Mouse (Mus musculus) stomach, embryonic 14.5 days (tissue): ENCODE data around the gene Actb. TPM values are rescaled to one million over a fixed set of nuclear protein-coding genes. Genes with fewer than 3 reads are reported as not detected.

Source experiments
- ATAC-seq: fragments of 200-750 bp; cut with Nextera tagmentation; 2 replicates; pipeline ENCODE4 v1.8.0; 2017; ENCODE audit warnings: low read depth, moderate TSS enrichment; ENCODE audit not compliant: insufficient number of reproducible peaks, insufficient read depth, low FRiP score
- H3K27ac ChIP-seq: fragments of 300-500 bp; sonication (generic); 2 replicates; pipeline ENCODE4 v1.5.1; 2014; ENCODE audit warnings: mild to moderate bottlenecking, low read length, moderate library complexity, mixed read lengths
- H3K27me3 ChIP-seq: fragments of 300-500 bp; sonication (generic); 2 replicates; pipeline ENCODE4 v1.6.1; 2014; ENCODE audit warnings: low read length, control low read depth, mixed read lengths; ENCODE audit not compliant: control insufficient read depth, insufficient read depth
- H3K36me3 ChIP-seq: fragments of 300-500 bp; sonication (generic); 2 replicates; pipeline ENCODE4 v1.6.1; 2014; ENCODE audit warnings: mild to moderate bottlenecking, control low read depth, low read length, moderate library complexity, mixed read lengths; ENCODE audit not compliant: control insufficient read depth, insufficient read depth
- H3K4me1 ChIP-seq: fragments of 300-500 bp; sonication (generic); 2 replicates; pipeline ENCODE4 v1.6.1; 2014; ENCODE audit warnings: low read length, control low read depth, mixed read lengths; ENCODE audit not compliant: control insufficient read depth, insufficient read depth
- H3K4me2 ChIP-seq: fragments of 300-500 bp; sonication (generic); replicated peaks from 2 replicates; pipeline ENCODE4 v1.6.1; 2014; ENCODE audit warnings: low read depth, low read length, control low read depth
- H3K4me3 ChIP-seq: fragments of 300-500 bp; sonication (generic); 2 replicates; pipeline ENCODE4 v1.5.1; 2014; ENCODE audit warnings: low read depth, low read length, control low read depth
- H3K9ac ChIP-seq: fragments of 300-500 bp; sonication (generic); replicated peaks from 2 replicates; pipeline ENCODE4 v1.6.1; 2014; ENCODE audit warnings: low read depth, mild to moderate bottlenecking, control low read depth, low read length, moderate library complexity, mixed read lengths
- H3K9me3 ChIP-seq: fragments of 300-500 bp; sonication (generic); 2 replicates; pipeline ENCODE4 v1.6.1; 2016; ENCODE audit warnings: low read depth, low read length, control low read depth; ENCODE audit not compliant: control insufficient read depth
- WGBS: fragments of 180-500 bp; shearing (Covaris S2); extraction: QIAGEN DNeasy Blood & Tissue Kit; methylation state at CpG from one replicate; pipeline ENCODE4 v1.1.7; 2014; 5-methylcytosine and 5-hydroxymethylcytosine counted together
- polyA plus RNA-seq: library from polyadenylated mRNA; unstranded; fragments of >200 nt; fragmentation: Nextera tagmentation; extraction: Ambion mirVana; gene quantifications from 2 replicates; pipeline ENCODE4 v1.2.1, GENCODE M21; 2014

Actb gene
- polyA plus RNA-seq, 1 experiment from 2014 or later, result 17,567 TPM

- Histone ChIP-seq H3K27ac (no peak overlapping the region), H3K36me3 (no peaks in the 10 kb centered on the region), H3K4me3 (no peak overlapping the region), H3K4me2 (no peak overlapping the region), H3K4me1 (peaks cover 8% of the 10 kb centered on the region; the same call in 1 of the 2 replicates), H3K9ac (no peak overlapping the region), H3K27me3 (no peaks in the 10 kb centered on the region), H3K9me3 (no peaks in the 10 kb centered on the region)
- ATAC-seq, result no peak
- 88% methylated on average over 8 of the region's 8 CpGs for WGBS
Observed at GRCm38 (mm10) chr5:142917402-142917801, 10.8 kb upstream of the Actb start.

GRCm38 (mm10) chr5:142916593-142916992, 10.0 kb upstream of the Actb start:
- Histone ChIP-seq H3K9ac (no peak overlapping the region), H3K27me3 (no peaks in the 10 kb centered on the region), H3K4me1 (peaks cover 8% of the 10 kb centered on the region; the same call in 1 of the 2 replicates), H3K27ac (no peak overlapping the region), H3K4me2 (no peak overlapping the region), H3K4me3 (no peak overlapping the region), H3K36me3 (no peaks in the 10 kb centered on the region), H3K9me3 (no peaks in the 10 kb centered on the region)
- ATAC-seq, result no peak
- 80% methylated on average over 7 of the region's 7 CpGs for WGBS

GRCm38 (mm10) chr5:142915231-142915630, 8.7 kb upstream of the Actb start:
- no peak for ATAC-seq
- Histone ChIP-seq H3K36me3 (no peaks in the 10 kb centered on the region), H3K4me2 (no peak overlapping the region), H3K27me3 (no peaks in the 10 kb centered on the region), H3K9ac (no peak overlapping the region), H3K4me1 (0 out of 2 replicates have a peak, but pooled peaks cover under 1% of the 10 kb centered on the region), H3K4me3 (no peak overlapping the region), H3K9me3 (no peaks in the 10 kb centered on the region), H3K27ac (no peak overlapping the region)
- WGBS, result 66% methylated on average over 11 of the region's 11 CpGs

- H3K4me2 ChIP-seq, result no peak overlapping the region
- H3K27ac ChIP-seq, result no peak overlapping the region
- no peaks in the 10 kb centered on the region for H3K36me3 ChIP-seq
- no peaks in the 10 kb centered on the region for H3K9me3 ChIP-seq
- H3K9ac ChIP-seq, result no peak overlapping the region
- 70% methylated on average over 4 of the region's 4 CpGs for WGBS
- ATAC-seq, result no peak
- H3K4me1 ChIP-seq, result peaks cover 25% of the 10 kb centered on the region
- H3K4me3 ChIP-seq, result no peak overlapping the region
- no peaks in the 10 kb centered on the region for H3K27me3 ChIP-seq
Observed at GRCm38 (mm10) chr5:142912739-142913138, 6.2 kb upstream of the Actb start.

- WGBS, result 92% methylated on average over 3 of the region's 3 CpGs
- Histone ChIP-seq H3K36me3 (no peaks in the 10 kb centered on the region), H3K4me1 (peaks cover 29% of the 10 kb centered on the region), H3K9me3 (no peaks in the 10 kb centered on the region), H3K27ac (no peak overlapping the region), H3K9ac (no peak overlapping the region), H3K27me3 (no peaks in the 10 kb centered on the region), H3K4me2 (no peak overlapping the region), H3K4me3 (no peak overlapping the region)
- no peak for ATAC-seq
Observed at GRCm38 (mm10) chr5:142912320-142912719, 5.8 kb upstream of the Actb start.

- no peak overlapping the region for H3K27ac ChIP-seq
- no peaks in the 10 kb centered on the region for H3K9me3 ChIP-seq
- H3K27me3 ChIP-seq, result no peaks in the 10 kb centered on the region
- H3K36me3 ChIP-seq, result no peaks in the 10 kb centered on the region
- peaks cover 34% of the 10 kb centered on the region for H3K4me1 ChIP-seq
- H3K9ac ChIP-seq, result no peak overlapping the region
- WGBS, result 78% methylated on average over 2 of the region's 2 CpGs
- no peak overlapping the region for H3K4me3 ChIP-seq
- no peak for ATAC-seq
- no peak overlapping the region for H3K4me2 ChIP-seq
Observed at GRCm38 (mm10) chr5:142911629-142912028, 5.1 kb upstream of the Actb start.

DNA sequence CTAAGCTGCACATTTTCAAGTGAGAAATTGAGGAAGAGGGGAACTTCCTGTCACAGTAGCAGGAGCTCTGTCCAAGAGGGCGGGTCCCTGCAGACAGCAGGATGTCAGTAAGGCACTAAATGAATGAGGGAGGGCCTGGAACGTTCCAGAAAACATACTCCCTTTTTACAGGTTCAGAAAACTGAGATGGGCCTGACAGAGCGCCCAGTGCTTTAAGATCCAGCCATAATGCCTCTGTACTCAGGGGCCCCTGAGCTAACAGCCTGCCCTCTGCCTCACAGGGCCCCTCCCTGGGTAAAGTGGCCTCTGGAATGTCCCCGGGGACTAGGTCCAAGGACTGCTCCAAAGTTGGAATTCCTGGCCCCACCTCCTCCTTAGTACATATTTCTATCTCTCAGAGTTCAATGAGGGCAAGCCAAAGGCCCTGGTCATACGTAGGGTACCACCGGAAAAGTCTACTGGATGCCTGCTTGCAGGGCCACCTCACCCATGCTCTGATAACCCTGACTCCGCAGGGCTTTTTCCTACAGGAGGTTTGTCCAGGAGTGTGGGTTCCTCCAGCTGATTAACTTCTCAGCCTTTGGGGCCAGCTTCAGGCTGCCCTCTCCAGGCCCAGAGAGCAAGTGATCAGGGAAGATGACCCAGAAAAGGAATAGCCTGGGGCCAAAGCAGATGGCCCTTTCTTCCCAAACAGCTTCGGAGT, 3.2 kb upstream of the Actb start:
- no peak overlapping the region for H3K9ac ChIP-seq
- no peak overlapping the region for H3K4me3 ChIP-seq
- H3K27me3 ChIP-seq, result no peaks in the 10 kb centered on the region
- H3K36me3 ChIP-seq, result peaks cover 9% of the 10 kb centered on the region
- WGBS, result 37% methylated on average over 8 of the region's 8 CpGs
- peaks cover 35% of the 10 kb centered on the region for H3K4me1 ChIP-seq
- peak overlapping the region; percentile 100 for H3K27ac ChIP-seq
- no peak for ATAC-seq
- H3K9me3 ChIP-seq, result no peaks in the 10 kb centered on the region
- peak overlapping the region; percentile 18; the same call in 1 of the 2 replicates for H3K4me2 ChIP-seq

- H3K4me3 ChIP-seq, result no peak overlapping the region
- H3K27me3 ChIP-seq, result no peaks in the 10 kb centered on the region
- peaks cover 42% of the 10 kb centered on the region for H3K4me1 ChIP-seq
- H3K27ac ChIP-seq, result peak overlapping the region; percentile 100
- 16% methylated on average over 5 of the region's 5 CpGs for WGBS
- no peak overlapping the region; the same call in 1 of the 2 replicates for H3K4me2 ChIP-seq
- no peaks in the 10 kb centered on the region for H3K9me3 ChIP-seq
- no peak overlapping the region for H3K9ac ChIP-seq
- peaks cover 15% of the 10 kb centered on the region for H3K36me3 ChIP-seq
- no peak for ATAC-seq
Observed at GRCm38 (mm10) chr5:142908941-142909575, 2.5 kb upstream of the Actb start.
